Mouse (Mus musculus) embryonic facial prominence, embryonic 11.5 days (tissue): ENCODE measurements around the gene Taf4. TPM values are rescaled to one million over a fixed set of nuclear protein-coding genes. Genes with fewer than 3 reads are reported as not detected.

ENCODE experiments used
- ATAC-seq: fragments of 200-750 bp; cut with Nextera tagmentation; replicated peaks from 2 replicates; pipeline ENCODE4 v1.8.0; 2017; ENCODE audit warnings: low read depth; ENCODE audit not compliant: insufficient number of reproducible peaks, low FRiP score, low TSS enrichment
- DNase-seq: peaks from one replicate; pipeline ENCODE4 v3.0.0-alpha.2; 2015; ENCODE audit warnings: low spot score
- H3K27ac ChIP-seq: fragments of 300-500 bp; sonication (generic); replicated peaks from 2 replicates; pipeline ENCODE4 v1.5.1; 2014; ENCODE audit warnings: mild to moderate bottlenecking, low read depth, low read length, control low read depth
- H3K27me3 ChIP-seq: fragments of 300-500 bp; sonication (generic); 2 replicates; pipeline ENCODE4 v1.6.1; 2014; ENCODE audit warnings: mild to moderate bottlenecking, low read length, moderate library complexity, mixed read lengths; ENCODE audit not compliant: control insufficient read depth, insufficient read depth
- H3K36me3 ChIP-seq: fragments of 300-500 bp; sonication (generic); replicated peaks from 2 replicates; pipeline ENCODE4 v1.6.1; 2014; ENCODE audit warnings: low read depth, mild to moderate bottlenecking, low read length, moderate library complexity, mixed read lengths; ENCODE audit not compliant: control insufficient read depth, insufficient read depth
- H3K4me1 ChIP-seq: fragments of 300-500 bp; sonication (generic); 2 replicates; pipeline ENCODE4 v1.6.1; 2014; ENCODE audit warnings: low read length, mixed read lengths; ENCODE audit not compliant: control insufficient read depth, insufficient read depth
- H3K4me2 ChIP-seq: fragments of 300-500 bp; sonication (generic); 2 replicates; pipeline ENCODE4 v1.6.1; 2014; ENCODE audit warnings: low read depth, mild to moderate bottlenecking, control low read depth, low read length, moderate library complexity
- H3K4me3 ChIP-seq: fragments of 300-500 bp; sonication (generic); 2 replicates; pipeline ENCODE4 v1.5.1; 2014; ENCODE audit warnings: low read depth, low read length, control low read depth
- H3K9ac ChIP-seq: fragments of 300-500 bp; sonication (generic); replicated peaks from 2 replicates; pipeline ENCODE4 v1.6.1; 2014; ENCODE audit warnings: mild to moderate bottlenecking, control low read depth, low read length
- H3K9me3 ChIP-seq: fragments of 300-500 bp; sonication (generic); replicated peaks from 2 replicates; pipeline ENCODE4 v1.6.1; 2016; ENCODE audit warnings: mild to moderate bottlenecking, low read length, inconsistent platforms, mixed read lengths; ENCODE audit not compliant: control insufficient read depth
- WGBS: fragments of 180-500 bp; shearing (Covaris S2); extraction: QIAGEN DNeasy Blood & Tissue Kit; methylation state at CpG from one replicate; pipeline ENCODE4 v1.1.7; 2014; 5-methylcytosine and 5-hydroxymethylcytosine counted together
- polyA plus RNA-seq: library from polyadenylated mRNA; unstranded; fragments of >200 nt; fragmentation: Nextera tagmentation; extraction: Ambion mirVana; gene quantifications from 2 replicates; pipeline ENCODE4 v1.2.1, GENCODE M21; 2014

Gene Taf4
- polyA plus RNA-seq, 1 experiment from 2014 or later: 4.4 TPM

GRCm38 (mm10) chr2:179979836-179980235, 3.4 kb upstream of the Taf4 start:
- WGBS: 67% methylated on average over 8 of the region's 8 CpGs
- Histone ChIP-seq H3K9ac (no peak overlapping the region), H3K36me3 (no peaks in the 10 kb centered on the region), H3K27ac (no peak overlapping the region), H3K4me3 (no peak overlapping the region), H3K27me3 (no peaks in the 10 kb centered on the region), H3K4me1 (no peaks in the 10 kb centered on the region; the same call in 1 of the 2 replicates), H3K4me2 (no peak overlapping the region), H3K9me3 (no peaks in the 10 kb centered on the region)
- ATAC-seq: no peak
- DNase-seq: no peak

- WGBS: 68% methylated on average over 3 of the region's 3 CpGs
- DNase-seq: no peak
- no peak overlapping the region for H3K4me2 ChIP-seq
Measured at GRCm38 (mm10) chr2:179978250-179978649, 1.8 kb upstream of the Taf4 start.

GRCm38 (mm10) chr2:179977344-179978025, 1.0 kb upstream of the Taf4 start:
- no peaks in the 10 kb centered on the region for H3K9me3 ChIP-seq
- H3K4me3 ChIP-seq: peak overlapping the region; percentile 75
- H3K36me3 ChIP-seq: no peaks in the 10 kb centered on the region
- peak overlapping the region; percentile 90; the same call in 1 of the 2 replicates for H3K27ac ChIP-seq
- peak overlapping the region; percentile 92 for H3K9ac ChIP-seq
- no peaks in the 10 kb centered on the region for H3K27me3 ChIP-seq
- H3K4me2 ChIP-seq: peak overlapping the region; percentile 100
- WGBS: 8% methylated on average over 10 of the region's 10 CpGs
- DNase-seq (no peak), ATAC-seq (no peak)
- peaks cover 3% of the 10 kb centered on the region for H3K4me1 ChIP-seq

More at GRCm38 (mm10) chr2:179978250-179978649, 1.8 kb upstream of the Taf4 start:
- no peak overlapping the region for H3K4me3 ChIP-seq
- no peak overlapping the region for H3K9ac ChIP-seq
- H3K27me3 ChIP-seq: no peaks in the 10 kb centered on the region
- peaks cover 3% of the 10 kb centered on the region for H3K4me1 ChIP-seq
- no peaks in the 10 kb centered on the region for H3K9me3 ChIP-seq
- H3K36me3 ChIP-seq: no peaks in the 10 kb centered on the region
- ATAC-seq: no peak
- no peak overlapping the region for H3K27ac ChIP-seq

GRCm38 (mm10) chr2:179976295-179976627, 185 bp downstream of the Taf4 start:
- Histone ChIP-seq H3K27me3 (no peaks in the 10 kb centered on the region), H3K9ac (peak overlapping the region; percentile 84), H3K27ac (peak overlapping the region; percentile 90), H3K9me3 (no peaks in the 10 kb centered on the region), H3K4me3 (peak overlapping the region; percentile 75), H3K36me3 (no peaks in the 10 kb centered on the region), H3K4me2 (peak overlapping the region; percentile 100), H3K4me1 (peaks cover 3% of the 10 kb centered on the region)
- ATAC-seq: no peak
- DNase-seq: no peak
- WGBS: 0% methylated on average over 18 of the region's 54 CpGs

DNA sequence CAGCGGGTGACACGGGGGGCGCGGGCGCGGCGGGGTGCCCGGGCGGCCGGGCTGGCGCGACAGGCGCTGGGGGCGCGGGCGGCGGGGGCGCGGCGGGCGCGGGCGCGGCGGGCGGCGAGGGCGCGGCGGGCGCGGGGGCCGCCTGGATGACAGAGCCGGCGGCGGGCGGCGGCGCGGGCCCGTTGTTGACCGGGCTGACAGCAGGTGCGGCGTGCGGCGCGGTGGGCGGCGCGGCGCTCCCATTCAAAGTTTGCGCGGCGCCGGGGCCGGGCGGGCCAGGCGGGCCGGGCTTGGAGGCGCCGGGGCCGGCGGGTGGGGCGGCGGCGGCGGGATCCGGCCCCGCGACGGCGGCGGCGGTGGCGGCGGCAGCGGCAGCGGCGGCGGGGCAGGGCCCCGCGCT, 595 bp downstream of the Taf4 start:
- Histone ChIP-seq H3K27me3 (no peaks in the 10 kb centered on the region), H3K4me1 (peaks cover 3% of the 10 kb centered on the region), H3K36me3 (no peaks in the 10 kb centered on the region), H3K4me2 (peak overlapping the region; percentile 100), H3K27ac (peak overlapping the region; percentile 90; the same call in 1 of the 2 replicates), H3K9ac (peak overlapping the region; percentile 84), H3K9me3 (no peaks in the 10 kb centered on the region), H3K4me3 (peak overlapping the region; percentile 75)
- no peak for ATAC-seq
- peak; percentile 11 for DNase-seq
- 0% methylated on average over 7 of the region's 82 CpGs for WGBS

- H3K36me3 ChIP-seq: no peaks in the 10 kb centered on the region
- 4% methylated on average over 42 of the region's 45 CpGs for WGBS
- peak overlapping the region; percentile 100 for H3K4me2 ChIP-seq
- ATAC-seq (no peak), DNase-seq (peak; percentile 22)
- peak overlapping the region; percentile 75 for H3K9ac ChIP-seq
- H3K9me3 ChIP-seq: no peaks in the 10 kb centered on the region
- no peak overlapping the region for H3K27ac ChIP-seq
- H3K27me3 ChIP-seq: no peaks in the 10 kb centered on the region
- H3K4me3 ChIP-seq: peak overlapping the region; percentile 75
- H3K4me1 ChIP-seq: peaks cover 3% of the 10 kb centered on the region
Measured at GRCm38 (mm10) chr2:179974651-179975471, 1.6 kb downstream of the Taf4 start.

GRCm38 (mm10) chr2:179973871-179974628, 2.4 kb downstream of the Taf4 start:
- Histone ChIP-seq H3K36me3 (no peaks in the 10 kb centered on the region), H3K4me3 (peak overlapping the region; percentile 75), H3K9ac (peak overlapping the region; percentile 40; the same call in 1 of the 2 replicates), H3K27ac (no peak overlapping the region), H3K27me3 (no peaks in the 10 kb centered on the region), H3K9me3 (no peaks in the 10 kb centered on the region), H3K4me2 (peak overlapping the region; percentile 100), H3K4me1 (peaks cover 3% of the 10 kb centered on the region)
- no peak for DNase-seq
- ATAC-seq: no peak
- WGBS: 48% methylated on average over 8 of the region's 8 CpGs
